Mouse (Mus musculus) MEL (cell line): ENCODE results near the gene Rnf207. TPM values are rescaled to one million over a fixed set of nuclear protein-coding genes. Genes with fewer than 3 reads are reported as not detected.

Source experiments
- DNase-seq: peaks from one replicate; pipeline ENCODE4 v3.0.0; 2011; ENCODE audit warnings: low read depth, low spot score
- H3K27ac ChIP-seq: 2 replicates; pipeline ENCODE4 v1.5.1; 2012; ENCODE audit warnings: low read depth, mild to moderate bottlenecking, control low read depth, low read length, moderate library complexity; ENCODE audit not compliant: control insufficient read depth
- H3K27me3 ChIP-seq, 2 experiments: fragments of 150-350 bp in 1 of 2; sonication (generic) in 1 of 2; 2 replicates each; pipeline ENCODE4 v1.6.1; 2012; ENCODE audit warnings: low read length in 2 of 2, mild to moderate bottlenecking in 2 of 2, improper control_type of control experiment in 1 of 2, moderate library complexity in 1 of 2; ENCODE audit not compliant: insufficient read depth in 2 of 2, control insufficient read depth in 1 of 2
- H3K36me3 ChIP-seq, 2 experiments: 2 replicates each; pipeline ENCODE4 v1.6.1; 2012 to 2014; ENCODE audit warnings: low read length in 2 of 2, improper control_type of control experiment in 1 of 2, inconsistent platforms in 1 of 2, mild to moderate bottlenecking in 1 of 2; ENCODE audit not compliant: insufficient read depth in 2 of 2, control insufficient read depth in 1 of 2
- H3K4me1 ChIP-seq, 2 experiments: fragments of 150-350 bp in 1 of 2; sonication (generic) in 1 of 2; 2 replicates each; pipeline ENCODE4 v1.6.1; 2012; ENCODE audit warnings: low read length in 2 of 2, improper control_type of control experiment in 1 of 2, mild to moderate bottlenecking in 1 of 2; ENCODE audit not compliant: insufficient read depth in 2 of 2, control insufficient read depth in 1 of 2
- H3K4me3 ChIP-seq, 2 experiments: fragments of 150-350 bp in 1 of 2; sonication (generic) in 1 of 2; 2 replicates each; pipeline ENCODE4 v1.5.1; 2012; ENCODE audit warnings: low read depth in 2 of 2, low read length in 2 of 2, mild to moderate bottlenecking in 2 of 2, moderate library complexity in 2 of 2, control low read depth in 1 of 2, improper control_type of control experiment in 1 of 2; ENCODE audit not compliant: control insufficient read depth in 1 of 2, insufficient read depth in 1 of 2
- H3K79me2 ChIP-seq: 2 replicates; pipeline ENCODE4 v1.6.1; 2012; ENCODE audit warnings: mild to moderate bottlenecking, low read length, moderate library complexity; ENCODE audit not compliant: control insufficient read depth, poor library complexity, insufficient read depth
- H3K9ac ChIP-seq: 2 replicates; pipeline ENCODE4 v1.6.1; 2012; ENCODE audit warnings: low read depth, mild to moderate bottlenecking, control low read depth, low read length, moderate library complexity; ENCODE audit not compliant: control insufficient read depth, poor library complexity, severe bottlenecking
- H3K9me3 ChIP-seq: fragments of 150-350 bp; sonication (generic); replicated peaks from 2 replicates; pipeline ENCODE4 v1.6.1; 2012; ENCODE audit warnings: mild to moderate bottlenecking, low read length, improper control_type of control experiment, moderate library complexity; ENCODE audit not compliant: insufficient read depth
- BHLHE40 ChIP-seq: IDR thresholded peaks from 2 replicates; pipeline ENCODE4 v1.6.1; 2012; ENCODE audit warnings: low read depth, mild to moderate bottlenecking, inconsistent platforms, low read length, improper control_type of control experiment, borderline replicate concordance
- CHD1 ChIP-seq: IDR thresholded peaks from 2 replicates; pipeline ENCODE4 v1.6.1; 2012; ENCODE audit warnings: low read depth, mild to moderate bottlenecking, inconsistent platforms, low read length, improper control_type of control experiment
- CTCF ChIP-seq, 3 experiments: IDR thresholded peaks in 2 of 3; conservative IDR thresholded peaks in 1 of 3; 2 replicates each; pipeline ENCODE4 v1.5.1; 2011 to 2012; ENCODE audit warnings: low read length in 3 of 3, low read depth in 2 of 3, mild to moderate bottlenecking in 2 of 3, improper control_type of control experiment in 1 of 3, inconsistent platforms in 1 of 3, mixed read lengths in 1 of 3, moderate library complexity in 1 of 3; ENCODE audit not compliant: control insufficient read depth in 1 of 3, insufficient read depth in 1 of 3, poor library complexity in 1 of 3, severe bottlenecking in 1 of 3
- ELF1 ChIP-seq: IDR thresholded peaks from 2 replicates; pipeline ENCODE4 v1.6.1; 2014; ENCODE audit warnings: low read depth, mild to moderate bottlenecking, inconsistent platforms, low read length, improper control_type of control experiment, moderate library complexity
- ETS1 ChIP-seq: IDR thresholded peaks from 2 replicates; pipeline ENCODE4 v1.6.1; 2012; ENCODE audit warnings: low read depth, mild to moderate bottlenecking, inconsistent platforms, low read length, improper control_type of control experiment, moderate library complexity
- GABPA ChIP-seq: IDR thresholded peaks from 2 replicates; pipeline ENCODE4 v1.6.1; 2012; ENCODE audit warnings: low read depth, mild to moderate bottlenecking, inconsistent platforms, low read length, improper control_type of control experiment, moderate library complexity
- GATA1 ChIP-seq: IDR thresholded peaks from 2 replicates; pipeline ENCODE4 v1.6.1; 2011; ENCODE audit warnings: low read depth, low read length, improper control_type of control experiment
- HCFC1 ChIP-seq: IDR thresholded peaks from 2 replicates; pipeline ENCODE4 v1.6.1; 2012; ENCODE audit warnings: low read depth, mild to moderate bottlenecking, inconsistent platforms, low read length, improper control_type of control experiment, moderate library complexity
- JUND ChIP-seq: IDR thresholded peaks from 2 replicates; pipeline ENCODE4 v1.6.1; 2011; ENCODE audit warnings: low read depth, mild to moderate bottlenecking, improper control_type of control experiment, low read length
- MAFK ChIP-seq: IDR thresholded peaks from 2 replicates; pipeline ENCODE4 v1.6.1; 2011; ENCODE audit warnings: low read depth, mild to moderate bottlenecking, low read length, improper control_type of control experiment, borderline replicate concordance
- MAX ChIP-seq: IDR thresholded peaks from 2 replicates; pipeline ENCODE4 v1.6.1; 2011; ENCODE audit warnings: low read length, improper control_type of control experiment
- MEF2A ChIP-seq: IDR thresholded peaks from 2 replicates; pipeline ENCODE4 v1.6.1; 2014; ENCODE audit warnings: low read depth, mild to moderate bottlenecking, inconsistent platforms, low read length, improper control_type of control experiment; ENCODE audit not compliant: poor library complexity, insufficient replicate concordance, severe bottlenecking; ENCODE audit errors: extremely low read depth
- NELFE ChIP-seq: IDR thresholded peaks from 2 replicates; pipeline ENCODE4 v1.6.1; 2011; ENCODE audit warnings: low read depth, low read length, improper control_type of control experiment
- NRF1 ChIP-seq: IDR thresholded peaks from 2 replicates; pipeline ENCODE4 v1.6.1; 2014; ENCODE audit warnings: low read depth, mild to moderate bottlenecking, inconsistent platforms, low read length, improper control_type of control experiment, moderate library complexity; ENCODE audit not compliant: poor library complexity, insufficient read depth, severe bottlenecking
- POLR2A ChIP-seq, 2 experiments: IDR thresholded peaks; 2 replicates each; pipeline ENCODE4 v1.6.1; 2011 to 2012; ENCODE audit warnings: low read length in 2 of 2, mild to moderate bottlenecking in 2 of 2, control low read depth in 1 of 2, improper control_type of control experiment in 1 of 2, low read depth in 1 of 2, moderate library complexity in 1 of 2; ENCODE audit not compliant: control insufficient read depth in 1 of 2, insufficient read depth in 1 of 2, poor library complexity in 1 of 2
- POLR2AphosphoS2 ChIP-seq: IDR thresholded peaks from 2 replicates; pipeline ENCODE4 v1.6.1; 2011; ENCODE audit warnings: low read length, improper control_type of control experiment
- RCOR1 ChIP-seq: IDR thresholded peaks from 2 replicates; pipeline ENCODE4 v1.6.1; 2012; ENCODE audit warnings: low read depth, mild to moderate bottlenecking, inconsistent platforms, low read length, improper control_type of control experiment
- SIN3A ChIP-seq: IDR thresholded peaks from 2 replicates; pipeline ENCODE4 v1.6.1; 2012; ENCODE audit warnings: low read length, improper control_type of control experiment, inconsistent platforms
- SMC3 ChIP-seq: IDR thresholded peaks from 2 replicates; pipeline ENCODE4 v1.6.1; 2011; ENCODE audit warnings: low read depth, low read length, improper control_type of control experiment
- TAL1 ChIP-seq: IDR thresholded peaks from 2 replicates; pipeline ENCODE4 v1.6.1; 2012; ENCODE audit warnings: mild to moderate bottlenecking, inconsistent platforms, low read length, moderate library complexity, mixed read lengths
- TBP ChIP-seq: IDR thresholded peaks from 2 replicates; pipeline ENCODE4 v1.8.0; 2011; ENCODE audit warnings: low read depth, low read length, improper control_type of control experiment
- TCF12 ChIP-seq: IDR thresholded peaks from 2 replicates; pipeline ENCODE4 v1.6.1; 2014; ENCODE audit warnings: low read depth, mild to moderate bottlenecking, inconsistent platforms, low read length, improper control_type of control experiment, moderate library complexity
- UBTF ChIP-seq: IDR thresholded peaks from 2 replicates; pipeline ENCODE4 v1.6.1; 2012; ENCODE audit warnings: low read depth, mild to moderate bottlenecking, inconsistent platforms, low read length, improper control_type of control experiment, moderate library complexity, borderline replicate concordance; ENCODE audit not compliant: insufficient read depth
- USF1 ChIP-seq: IDR thresholded peaks from 2 replicates; pipeline ENCODE4 v1.6.1; 2014; ENCODE audit warnings: low read depth, mild to moderate bottlenecking, inconsistent platforms, low read length, improper control_type of control experiment, moderate library complexity
- USF2 ChIP-seq, 2 experiments: IDR thresholded peaks; 2 replicates each; pipeline ENCODE4 v1.6.1; 2011 to 2012; ENCODE audit warnings: improper control_type of control experiment in 2 of 2, low read length in 2 of 2, borderline replicate concordance in 1 of 2, inconsistent platforms in 1 of 2, low read depth in 1 of 2, mild to moderate bottlenecking in 1 of 2; ENCODE audit not compliant: insufficient read depth in 1 of 2
- ZC3H11A ChIP-seq: IDR thresholded peaks from 2 replicates; pipeline ENCODE4 v1.6.1; 2012; ENCODE audit warnings: low read depth, mild to moderate bottlenecking, inconsistent platforms, low read length, improper control_type of control experiment
- ZNF384 ChIP-seq: IDR thresholded peaks from 2 replicates; pipeline ENCODE4 v1.6.1; 2012; ENCODE audit warnings: low read depth, mild to moderate bottlenecking, inconsistent platforms, low read length, improper control_type of control experiment
- polyA plus RNA-seq, 2 experiments: library from polyadenylated mRNA; stranded (reverse) in 1 of 2; unstranded in 1 of 2; fragments of >175 nt in 1 of 2; fragments of >200 nt in 1 of 2; gene quantifications; 2 replicates each; pipeline versions ENCODE4 v1.2.1 to v1.2.4; 2012; ENCODE audit warnings: low replicate concordance in 2 of 2, low read depth in 1 of 2; ENCODE audit not compliant: insufficient read length in 2 of 2, insufficient read depth in 1 of 2, missing spikeins in 1 of 2
- total RNA-seq: library from RNA; depleted of rRNA; stranded (reverse); fragments of 300-350 nt; gene quantifications from 2 replicates; pipeline ENCODE4 v1.2.3, GENCODE M21; 2012

Rnf207 gene
- total and polyA plus RNA-seq, 3 experiments: 0.36 TPM; not detected in 2

DNA sequence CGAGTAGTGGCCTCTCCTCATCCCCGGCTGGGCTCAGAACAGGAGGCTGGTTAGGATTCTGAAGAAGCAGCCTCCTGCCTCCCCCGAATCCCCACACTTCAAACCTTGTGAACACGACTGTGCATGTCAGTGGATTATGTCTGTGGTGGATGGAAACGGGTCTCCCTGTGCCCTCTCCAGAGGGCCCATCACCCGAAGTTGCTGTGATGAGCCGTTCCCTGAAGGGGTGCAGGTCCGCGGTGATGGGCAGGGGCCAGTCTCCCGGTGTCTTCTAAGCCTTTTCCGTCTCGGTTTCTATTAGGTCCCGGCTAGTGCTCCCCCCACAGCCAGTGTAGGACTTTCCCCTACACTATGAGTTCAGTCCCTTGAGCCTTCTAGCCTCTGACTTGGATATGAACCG, 20.0 kb downstream of the Rnf207 start:
- no peaks in the 10 kb centered on the region for H3K27me3 ChIP-seq
- peaks cover 0 to 8% of the 10 kb centered on the region in 2 experiments; a peak in 1 of 4 replicates for H3K36me3 ChIP-seq
- H3K9me3 ChIP-seq: no peaks in the 10 kb centered on the region
- no peak overlapping the region; a peak in 1 of 4 replicates for H3K4me3 ChIP-seq
- no peak for DNase-seq
- no peak overlapping the region for H3K27ac ChIP-seq
- peaks cover 4 to 14% of the 10 kb centered on the region in 2 experiments; a peak in 3 of 4 replicates for H3K4me1 ChIP-seq
- peaks cover 20% of the 10 kb centered on the region for H3K79me2 ChIP-seq
- TF ChIP-seq ZNF384: no peak
- no peak for TF ChIP-seq SMC3
- TF ChIP-seq POLR2AphosphoS2: no peak
- TF ChIP-seq POLR2A (IDR thresholded peaks at IDR 0.05; ENCODE audit: control insufficient read depth in 1 of 2, insufficient read depth in 1 of 2, low read depth in 1 of 2, low read length in 2 of 2, poor library complexity in 1 of 2): no peak
- no peak for TF ChIP-seq GATA1
- no peak for TF ChIP-seq ZC3H11A
- no peak for TF ChIP-seq CHD1
- TF ChIP-seq USF1: no peak
- no peak for TF ChIP-seq MAFK
- no peak for TF ChIP-seq GABPA
- no peak for TF ChIP-seq JUND
- no peak for TF ChIP-seq UBTF
- TF ChIP-seq TCF12: no peak
- peak overlapping the region; percentile 4; the same call in 1 of the 2 replicates for H3K9ac ChIP-seq

DNA sequence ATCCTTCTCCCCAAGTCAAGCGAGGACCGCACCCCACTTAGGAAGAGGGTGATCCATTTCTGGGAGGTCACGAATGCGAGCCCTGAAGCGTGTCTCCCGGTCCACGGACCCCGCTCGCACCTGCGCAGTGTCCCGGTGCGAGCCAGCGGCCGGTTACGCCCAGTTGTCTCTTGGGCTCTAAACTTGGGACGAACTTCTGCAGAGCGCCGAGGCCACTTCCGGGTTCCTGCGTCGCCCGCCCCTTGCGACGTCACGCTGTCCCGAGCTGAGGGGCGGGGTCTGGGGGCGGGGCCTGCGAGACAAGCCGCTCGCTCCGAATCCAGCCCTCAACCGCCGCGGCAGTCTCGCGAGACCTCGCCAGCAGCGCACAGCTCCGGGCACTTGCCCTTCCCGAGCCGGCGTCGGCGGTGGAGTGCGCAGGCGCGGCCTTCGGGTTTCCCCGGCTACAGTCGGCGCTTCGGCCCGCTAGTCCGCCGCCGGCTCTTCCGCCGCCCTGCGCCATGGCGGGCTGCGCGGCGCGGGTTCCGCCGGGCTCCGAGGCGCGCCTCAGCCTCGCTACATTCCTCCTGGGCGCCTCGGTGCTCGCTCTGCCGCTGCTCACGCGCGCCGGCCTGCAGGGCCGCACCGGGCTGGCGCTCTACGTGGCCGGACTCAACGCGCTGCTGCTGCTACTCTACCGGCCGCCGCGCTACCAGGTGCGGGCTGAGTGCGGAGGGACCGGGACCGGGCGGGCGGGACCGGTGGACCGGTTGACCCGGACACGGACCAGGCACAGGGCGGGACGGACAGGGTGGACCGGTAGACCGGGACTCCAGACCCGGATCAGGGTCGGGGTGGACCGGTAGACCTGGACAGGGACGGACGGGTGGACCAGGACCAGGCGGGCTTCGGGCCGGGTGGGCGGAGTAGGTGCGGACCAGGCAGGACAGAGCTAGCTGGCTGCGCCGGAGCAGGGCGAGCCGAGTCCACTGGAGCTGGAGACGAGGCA, 21.6 kb downstream of the Rnf207 start, which contains the start of gene Icmt:
Gene Icmt, plus strand, starts transcription at position 354 of the 988 bp plus-strand sequence.
- peak; percentile 99 for DNase-seq
- Histone ChIP-seq H3K4me1 (peaks cover 4 to 14% of the 10 kb centered on the region in 2 experiments; a peak in 3 of 4 replicates), H3K9ac (peak within 1 kb of the TSS; percentile 95), H3K27me3 (no peaks in the 10 kb centered on the region), H3K79me2 (peaks cover 20% of the 10 kb centered on the region), H3K4me3 (peak within 1 kb of the TSS; percentile 72 to 86), H3K36me3 (peaks cover 0 to 8% of the 10 kb centered on the region in 2 experiments; a peak in 1 of 4 replicates), H3K9me3 (no peaks in the 10 kb centered on the region), H3K27ac (peak within 1 kb of the TSS; percentile 88)
- no peak for TF ChIP-seq MAX
- TF ChIP-seq MAFK: no peak
- TF ChIP-seq UBTF: 0 out of 2 replicates have a peak, but pooled peaks have one; percentile 79
- TF ChIP-seq HCFC1: peak; percentile 89
- TF ChIP-seq NELFE: peak; percentile 86
- TF ChIP-seq ETS1: no peak; the same call in 1 of the 2 replicates
- TF ChIP-seq CHD1: no peak
- TF ChIP-seq USF1: no peak
- no peak for TF ChIP-seq TAL1
- peak; percentile 75 for TF ChIP-seq NRF1
- TF ChIP-seq MEF2A: no peak
- TF ChIP-seq USF2 (IDR thresholded peaks at IDR 0.05; ENCODE audit: borderline replicate concordance in 1 of 2, insufficient read depth in 1 of 2, low read depth in 1 of 2, low read length in 2 of 2): no peak
- no peak for TF ChIP-seq ZC3H11A
- TF ChIP-seq SIN3A: peak; percentile 71
- TF ChIP-seq TBP: 0 out of 2 replicates have a peak, but pooled peaks have one; percentile 26
- no peak for TF ChIP-seq SMC3
- peak; percentile 100 for TF ChIP-seq ELF1
- TF ChIP-seq GABPA: no peak
- no peak for TF ChIP-seq RCOR1
- no peak for TF ChIP-seq CTCF (IDR thresholded peaks at IDR 0.05 in 2 of 3, conservative IDR thresholded peaks at IDR 0.05 in 1 of 3; ENCODE audit: control insufficient read depth in 1 of 3, insufficient read depth in 1 of 3, low read depth in 2 of 3, low read length in 3 of 3, poor library complexity in 1 of 3, severe bottlenecking in 1 of 3)
- no peak for TF ChIP-seq BHLHE40
